Mouse (Mus musculus) kidney, postnatal 0 days (tissue): ENCODE measurements around the gene B4galt5. TPM values are rescaled to one million over a fixed set of nuclear protein-coding genes. Genes with fewer than 3 reads are reported as not detected.

ENCODE experiments used
- ATAC-seq: fragments of 200-750 bp; cut with Nextera tagmentation; replicated peaks from 2 replicates; pipeline ENCODE4 v1.8.0; 2017; ENCODE audit warnings: low read depth, moderate number of reproducible peaks, moderate TSS enrichment, moderate library complexity; ENCODE audit not compliant: low FRiP score
- DNase-seq: peaks from one replicate; pipeline ENCODE4 v3.0.0-alpha.2; 2016; ENCODE audit warnings: low spot score
- H3K27ac ChIP-seq: fragments of 300-500 bp; sonication (generic); 2 replicates; pipeline ENCODE4 v1.5.1; 2014; ENCODE audit warnings: mild to moderate bottlenecking
- H3K27me3 ChIP-seq: fragments of 300-500 bp; sonication (generic); 2 replicates; pipeline ENCODE4 v1.6.1; 2014; ENCODE audit warnings: low read length, mixed read lengths; ENCODE audit not compliant: insufficient read depth
- H3K36me3 ChIP-seq: fragments of 300-500 bp; sonication (generic); 2 replicates; pipeline ENCODE4 v1.6.1; 2014; ENCODE audit warnings: low read length, mixed read lengths; ENCODE audit not compliant: insufficient read depth
- H3K4me1 ChIP-seq: fragments of 300-500 bp; sonication (generic); replicated peaks from 2 replicates; pipeline ENCODE4 v1.6.1; 2014; ENCODE audit warnings: antibody characterized with exemption, low read length, mixed read lengths; ENCODE audit not compliant: insufficient read depth
- H3K4me2 ChIP-seq: fragments of 300-500 bp; sonication (generic); 2 replicates; pipeline ENCODE4 v1.6.1; 2014; ENCODE audit warnings: mild to moderate bottlenecking, low read length, moderate library complexity, mixed read lengths
- H3K4me3 ChIP-seq: fragments of 300-500 bp; sonication (generic); replicated peaks from 2 replicates; pipeline ENCODE4 v1.5.1; 2014; ENCODE audit warnings: low read depth, low read length
- H3K9ac ChIP-seq: fragments of 300-500 bp; sonication (generic); 2 replicates; pipeline ENCODE4 v1.6.1; 2014; ENCODE audit warnings: low read depth, low read length
- H3K9me3 ChIP-seq: fragments of 300-500 bp; sonication (generic); replicated peaks from 2 replicates; pipeline ENCODE4 v1.6.1; 2016; ENCODE audit warnings: low read length, inconsistent platforms, mixed read lengths
- CTCF ChIP-seq: IDR thresholded peaks from 2 replicates; pipeline ENCODE4 v1.5.1; 2016; ENCODE audit warnings: antibody characterized with exemption, low read depth, mild to moderate bottlenecking, moderate library complexity
- WGBS: fragments of 180-500 bp; shearing (Covaris S2); extraction: QIAGEN DNeasy Blood & Tissue Kit; methylation state at CpG from one replicate; pipeline ENCODE4 v1.1.7; 2014; 5-methylcytosine and 5-hydroxymethylcytosine counted together
- polyA plus RNA-seq: library from polyadenylated mRNA; unstranded; fragments of >200 nt; fragmentation: Nextera tagmentation; extraction: Ambion mirVana; gene quantifications from 2 replicates; pipeline ENCODE4 v1.2.1, GENCODE M21; 2015

Gene B4galt5
- polyA plus RNA-seq, 1 experiment from 2014 or later, result 22.6 TPM

GRCm38 (mm10) chr2:167367777-167368281, 18.8 kb upstream of the B4galt5 start:
- 47% methylated on average over 20 of the region's 20 CpGs for WGBS
- ATAC-seq (0 out of 2 replicates have a peak, but pooled peaks have one; percentile 6), DNase-seq (no peak)
- no peak overlapping the region for H3K27ac ChIP-seq
- H3K9ac ChIP-seq, result no peak overlapping the region
- H3K27me3 ChIP-seq, result no peaks in the 10 kb centered on the region
- no peak for TF ChIP-seq CTCF
- no peak overlapping the region for H3K4me3 ChIP-seq
- H3K4me2 ChIP-seq, result no peak overlapping the region
- H3K36me3 ChIP-seq, result no peaks in the 10 kb centered on the region
- H3K9me3 ChIP-seq, result no peaks in the 10 kb centered on the region
- H3K4me1 ChIP-seq, result no peaks in the 10 kb centered on the region

DNA sequence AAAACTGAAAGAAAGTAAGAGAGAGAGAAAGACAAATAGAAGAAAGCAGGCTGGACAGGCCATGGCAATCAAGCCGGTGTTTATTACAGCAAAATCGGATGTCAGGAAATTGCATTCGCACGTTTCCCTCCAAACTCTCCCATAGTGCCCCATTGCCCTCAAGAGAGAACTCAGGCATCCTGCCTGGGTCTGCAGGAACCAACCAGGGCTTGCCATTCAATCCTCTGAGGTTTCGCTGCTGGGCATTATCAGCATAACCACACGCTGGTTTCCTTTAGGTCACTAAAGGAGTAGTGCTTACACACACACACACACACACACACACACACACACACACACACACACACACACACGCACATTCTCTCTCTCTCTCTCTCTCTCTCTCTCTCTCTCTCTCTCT, 18.3 kb upstream of the B4galt5 start:
- Histone ChIP-seq H3K9ac (no peak overlapping the region), H3K27me3 (no peaks in the 10 kb centered on the region), H3K9me3 (no peaks in the 10 kb centered on the region), H3K4me1 (no peaks in the 10 kb centered on the region), H3K36me3 (no peaks in the 10 kb centered on the region), H3K27ac (no peak overlapping the region), H3K4me2 (no peak overlapping the region), H3K4me3 (no peak overlapping the region)
- ATAC-seq (no peak), DNase-seq (no peak)
- TF ChIP-seq CTCF, result no peak
- 30% methylated on average over 7 of the region's 7 CpGs for WGBS

DNA sequence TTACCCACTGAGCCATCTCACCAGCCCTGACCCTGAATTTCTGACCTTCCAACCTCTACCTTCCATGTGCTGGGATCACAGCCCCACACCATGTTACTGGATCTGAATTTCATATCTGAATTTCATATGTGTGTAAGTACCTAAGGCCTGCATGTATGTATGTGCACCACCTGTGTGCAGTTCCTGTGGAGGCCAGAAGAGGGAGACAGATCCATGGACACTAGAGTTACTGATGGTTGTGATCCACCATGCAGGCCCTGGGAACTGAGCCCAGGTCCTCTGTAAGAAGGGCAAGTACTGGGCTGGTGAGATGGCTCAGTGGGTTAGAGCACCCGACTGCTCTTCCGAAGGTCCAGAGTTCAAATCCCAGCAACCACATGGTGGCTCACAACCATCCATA, 16.1 kb upstream of the B4galt5 start:
- H3K36me3 ChIP-seq, result no peaks in the 10 kb centered on the region
- DNase-seq, result no peak
- ATAC-seq, result no peak
- no peaks in the 10 kb centered on the region for H3K27me3 ChIP-seq
- 95% methylated on average over 2 of the region's 2 CpGs for WGBS
- no peak overlapping the region for H3K9ac ChIP-seq
- peak; percentile 29; the same call in 1 of the 2 replicates for TF ChIP-seq CTCF
- no peaks in the 10 kb centered on the region for H3K4me1 ChIP-seq
- H3K4me3 ChIP-seq, result no peak overlapping the region
- H3K9me3 ChIP-seq, result no peaks in the 10 kb centered on the region
- no peak overlapping the region for H3K27ac ChIP-seq
- H3K4me2 ChIP-seq, result no peak overlapping the region

DNA sequence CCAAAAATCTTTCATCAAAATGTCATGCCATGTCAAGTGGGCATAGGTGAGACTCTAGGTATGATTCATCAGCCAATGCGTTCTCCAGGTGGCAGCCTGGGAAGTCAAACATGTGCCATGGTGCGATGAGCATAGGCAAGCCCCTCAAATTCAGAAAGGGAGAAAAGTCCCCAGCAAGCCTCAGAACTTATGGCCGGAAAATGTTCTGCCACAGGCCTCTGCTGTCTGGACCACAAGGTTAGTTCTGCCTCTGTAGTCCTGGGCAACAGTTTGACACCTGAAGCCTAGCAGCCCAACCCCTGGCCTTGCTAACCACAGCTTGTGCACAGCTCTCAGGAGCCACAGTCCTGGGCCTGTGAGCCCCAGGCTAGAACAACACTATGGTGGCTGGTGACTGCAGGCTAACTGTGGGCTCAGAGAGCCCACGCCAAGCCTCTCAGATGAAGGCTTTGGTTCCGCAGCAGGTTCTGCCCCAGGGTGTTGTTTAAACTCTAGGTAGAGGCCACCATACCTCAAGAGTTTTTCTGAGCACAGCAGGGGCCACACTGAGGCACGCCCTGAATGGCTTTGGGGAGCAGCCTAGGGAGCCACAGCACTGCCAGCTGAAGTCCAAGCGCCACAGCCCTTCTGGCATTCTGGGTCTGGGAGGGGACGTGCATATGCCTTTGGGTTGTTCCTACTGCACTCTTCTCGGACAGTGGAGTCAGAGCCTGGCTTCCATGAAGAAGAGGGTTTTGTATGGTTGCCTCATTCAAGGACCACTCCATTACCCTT, 14.5 kb upstream of the B4galt5 start:
- Histone ChIP-seq H3K4me1 (no peaks in the 10 kb centered on the region), H3K9me3 (no peaks in the 10 kb centered on the region), H3K27ac (no peak overlapping the region), H3K4me2 (no peak overlapping the region), H3K36me3 (no peaks in the 10 kb centered on the region), H3K9ac (no peak overlapping the region), H3K27me3 (no peaks in the 10 kb centered on the region), H3K4me3 (no peak overlapping the region)
- DNase-seq, result no peak
- WGBS, result 82% methylated on average over 9 of the region's 9 CpGs
- no peak for TF ChIP-seq CTCF
- no peak for ATAC-seq

DNA sequence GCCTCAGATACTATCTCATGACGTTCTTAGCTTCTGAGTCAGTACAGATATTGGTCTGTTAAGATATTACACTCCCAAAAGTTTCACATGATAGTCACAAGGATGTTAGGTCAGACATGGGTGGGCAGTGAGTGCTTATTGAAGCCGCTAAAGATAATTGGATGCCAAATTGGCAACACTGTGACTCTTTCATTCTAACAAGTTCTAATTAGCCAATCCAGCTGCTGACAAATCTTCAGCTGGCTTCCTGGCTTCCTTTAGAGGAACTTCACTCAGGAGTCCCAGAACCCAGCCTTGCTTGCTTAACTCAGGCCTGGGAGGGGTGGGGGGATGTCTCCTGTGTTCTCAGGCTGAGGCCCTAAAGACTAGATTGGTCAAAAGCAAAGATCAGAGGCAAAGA, 9.5 kb upstream of the B4galt5 start:
- Histone ChIP-seq H3K27ac (no peak overlapping the region), H3K9ac (no peak overlapping the region), H3K4me3 (no peak overlapping the region), H3K4me1 (no peaks in the 10 kb centered on the region), H3K4me2 (no peak overlapping the region), H3K27me3 (no peaks in the 10 kb centered on the region), H3K36me3 (no peaks in the 10 kb centered on the region), H3K9me3 (no peaks in the 10 kb centered on the region)
- DNase-seq (no peak), ATAC-seq (no peak)
- whole genome bisulfite sequencing, result 62% methylated on average over 2 of the region's 2 CpGs
- TF ChIP-seq CTCF, result no peak

DNA sequence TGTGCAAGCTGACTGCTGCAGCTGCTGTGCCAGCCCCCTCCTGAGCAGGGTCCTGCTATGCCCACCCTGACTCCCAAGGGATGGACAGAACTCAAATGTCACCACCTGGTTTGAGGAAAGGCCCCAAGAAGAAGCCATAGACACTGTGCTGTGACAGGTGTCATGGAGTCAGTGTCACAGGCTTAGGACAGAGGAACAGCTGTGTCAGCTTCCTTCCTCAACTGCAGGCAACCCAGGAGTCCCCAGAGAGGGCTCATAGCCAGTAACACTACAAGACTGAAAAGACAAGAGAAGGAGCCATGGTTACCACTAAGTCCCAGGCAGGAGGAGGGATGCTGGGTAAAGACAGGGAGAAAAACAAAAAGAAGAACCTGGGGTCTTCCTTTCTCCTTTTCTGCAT, 7.9 kb upstream of the B4galt5 start:
- DNase-seq, result no peak
- Histone ChIP-seq H3K9me3 (no peaks in the 10 kb centered on the region), H3K27ac (no peak overlapping the region)

More for the DNA sequence above, 7.9 kb upstream of the B4galt5 start:
- Histone ChIP-seq H3K27me3 (no peaks in the 10 kb centered on the region), H3K4me2 (no peak overlapping the region), H3K9ac (no peak overlapping the region), H3K4me3 (no peak overlapping the region), H3K36me3 (no peaks in the 10 kb centered on the region), H3K4me1 (no peaks in the 10 kb centered on the region)
- ATAC-seq, result no peak
- no peak for TF ChIP-seq CTCF
